Mouse (Mus musculus) lung, postnatal 36 days (tissue): ENCODE data around the gene Zfp141.

Source experiments
- DNase-seq: peaks from one replicate; pipeline ENCODE4 v3.0.0; 2022; ENCODE audit warnings: mixed read lengths

Gene Zfp141

GRCm38 (mm10) chr7:42505588-42505987 lies at the start of gene Zfp141:
Gene Zfp141, minus strand, starts transcription at chr7:42505740.
- DNase-seq: peak; percentile 93

GRCm38 (mm10) chr7:42551766-42552165 lies 46.2 kb upstream of the Zfp141 start:
- DNase-seq: no peak

- peak; percentile 9 for DNase-seq
Measured at GRCm38 (mm10) chr7:42505186-42505585, 354 bp downstream of the Zfp141 start.

GRCm38 (mm10) chr7:42498248-42498647 lies 7.3 kb downstream of the Zfp141 start:
- no peak for DNase-seq

GRCm38 (mm10) chr7:42497356-42497755 lies 8.2 kb downstream of the Zfp141 start:
- no peak for DNase-seq

- no peak for DNase-seq
Measured at GRCm38 (mm10) chr7:42496202-42496601, 9.3 kb downstream of the Zfp141 start.

- DNase-seq: no peak
Measured at GRCm38 (mm10) chr7:42490859-42491258, 14.7 kb downstream of the Zfp141 start.

- DNase-seq: no peak
Measured at GRCm38 (mm10) chr7:42490358-42490757, 15.2 kb downstream of the Zfp141 start.

- no peak for DNase-seq
Measured at GRCm38 (mm10) chr7:42454640-42455039, 50.9 kb downstream of the Zfp141 start.

GRCm38 (mm10) chr7:42450618-42451017 lies 54.9 kb downstream of the Zfp141 start:
- peak; percentile 10 for DNase-seq

GRCm38 (mm10) chr7:42447850-42448249 lies 57.7 kb downstream of the Zfp141 start, which contains the start of gene 4933421I07Rik:
Gene 4933421I07Rik, minus strand, starts transcription at chr7:42448120.
- DNase-seq: no peak

- no peak for DNase-seq
Measured at GRCm38 (mm10) chr7:42447352-42447751, 58.2 kb downstream of the Zfp141 start.
